Mouse (Mus musculus) ovary, adult 2 months (tissue): Measurements from ENCODE around the gene Bbof1. TPM values are rescaled to one million over a fixed set of nuclear protein-coding genes. Genes with fewer than 3 reads are reported as not detected.

Source experiments
- polyA plus RNA-seq: library from polyadenylated mRNA; depleted of rRNA; stranded (reverse); fragments of >200 nt; gene quantifications from 2 replicates; pipeline ENCODE4 v1.2.3, GENCODE M21; 2012; rRNA removed

Gene Bbof1
- 0.24 and 0.33 TPM in 2 replicates for polyA plus RNA-seq

DNA sequence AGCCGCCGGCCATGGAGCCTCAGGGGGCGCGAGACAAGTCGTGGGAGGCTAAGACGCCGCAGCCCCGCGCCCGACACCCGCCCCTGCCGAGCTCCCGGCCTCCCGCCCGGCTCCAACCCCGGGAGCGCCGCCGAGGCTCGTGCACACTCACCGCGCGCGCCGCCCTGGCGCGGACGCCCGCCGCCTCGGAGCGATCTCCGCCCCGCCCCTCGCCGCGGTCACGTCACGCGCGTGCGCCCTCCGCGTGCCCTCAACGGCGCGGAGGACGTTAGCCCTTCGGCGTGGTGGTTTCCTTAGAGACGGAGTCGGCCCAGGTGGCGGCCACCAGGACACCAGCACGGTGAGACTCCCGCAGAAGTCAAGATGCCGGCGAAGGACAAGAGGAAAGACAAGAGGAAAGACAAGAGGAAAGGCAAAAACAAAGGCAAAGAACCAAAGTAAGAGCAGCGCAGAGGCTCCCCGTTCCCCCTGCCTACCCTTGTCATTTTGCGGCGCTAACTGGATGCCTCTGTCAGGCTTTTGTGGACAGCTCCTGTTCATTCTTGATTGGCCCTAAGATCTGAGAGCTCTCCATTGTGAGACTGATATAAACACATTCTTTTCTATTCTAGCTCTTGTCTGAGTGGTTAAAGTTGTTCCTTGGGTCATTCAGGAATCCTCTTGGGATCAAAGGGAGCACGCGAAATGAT, at the start of gene Bbof1, which contains the start of gene Entpd5:
TSS of gene Bbof1 (plus strand) at position 253 of the 689 bp plus-strand sequence.
TSS of gene Entpd5 (minus strand) at position 211 of the 689 bp plus-strand sequence.

DNA sequence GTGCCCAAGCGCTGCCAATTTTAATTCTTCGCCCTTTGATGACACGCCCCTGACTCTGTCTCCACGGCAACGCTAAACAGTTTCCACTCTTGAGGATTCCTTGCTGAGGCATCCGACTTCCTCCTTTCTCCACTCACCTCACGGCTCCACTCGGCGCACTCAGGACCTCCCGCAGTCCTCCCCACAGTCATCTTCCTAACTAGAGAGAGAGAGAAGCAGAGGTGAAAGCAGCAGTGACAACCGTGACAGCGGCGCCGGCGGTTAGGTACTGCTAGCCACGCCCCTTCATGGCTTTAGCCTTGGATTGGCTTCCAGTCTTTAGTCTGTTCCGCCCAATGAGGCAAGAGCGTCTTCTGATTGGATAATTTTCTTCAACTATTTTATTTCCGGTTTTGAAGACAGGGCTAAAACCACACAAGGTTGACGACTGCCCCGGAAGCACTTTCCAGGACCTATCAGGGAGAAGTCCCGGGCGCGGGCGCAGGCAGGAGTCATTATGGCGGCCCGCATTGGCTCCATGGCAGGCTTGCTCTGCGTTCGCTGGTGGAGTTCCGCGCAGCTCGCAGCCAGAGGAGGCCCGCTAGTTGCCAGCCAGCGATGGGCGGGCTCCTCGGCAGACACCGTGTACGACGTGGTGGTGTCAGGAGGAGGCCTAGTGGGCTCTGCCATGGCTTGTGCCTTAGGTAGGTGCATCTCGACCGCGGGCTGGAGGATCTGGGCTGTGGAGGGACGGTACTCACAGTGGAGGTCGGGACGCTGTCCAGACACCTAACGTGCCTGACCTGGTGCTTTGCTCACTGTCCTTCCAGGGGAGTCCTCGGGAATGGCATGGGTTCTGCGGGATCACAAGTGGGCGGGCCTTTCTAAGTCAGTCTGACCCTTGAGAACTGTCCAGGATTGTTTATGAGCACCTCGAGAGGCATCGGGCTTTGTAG, 47.0 kb upstream of the Bbof1 start, which contains the start of the genes Coq6 and Fam161b:
TSS of gene Coq6 (plus strand) at position 103 of the 935 bp plus-strand sequence.
TSS of gene Fam161b (minus strand) at position 279 of the 935 bp plus-strand sequence.

DNA sequence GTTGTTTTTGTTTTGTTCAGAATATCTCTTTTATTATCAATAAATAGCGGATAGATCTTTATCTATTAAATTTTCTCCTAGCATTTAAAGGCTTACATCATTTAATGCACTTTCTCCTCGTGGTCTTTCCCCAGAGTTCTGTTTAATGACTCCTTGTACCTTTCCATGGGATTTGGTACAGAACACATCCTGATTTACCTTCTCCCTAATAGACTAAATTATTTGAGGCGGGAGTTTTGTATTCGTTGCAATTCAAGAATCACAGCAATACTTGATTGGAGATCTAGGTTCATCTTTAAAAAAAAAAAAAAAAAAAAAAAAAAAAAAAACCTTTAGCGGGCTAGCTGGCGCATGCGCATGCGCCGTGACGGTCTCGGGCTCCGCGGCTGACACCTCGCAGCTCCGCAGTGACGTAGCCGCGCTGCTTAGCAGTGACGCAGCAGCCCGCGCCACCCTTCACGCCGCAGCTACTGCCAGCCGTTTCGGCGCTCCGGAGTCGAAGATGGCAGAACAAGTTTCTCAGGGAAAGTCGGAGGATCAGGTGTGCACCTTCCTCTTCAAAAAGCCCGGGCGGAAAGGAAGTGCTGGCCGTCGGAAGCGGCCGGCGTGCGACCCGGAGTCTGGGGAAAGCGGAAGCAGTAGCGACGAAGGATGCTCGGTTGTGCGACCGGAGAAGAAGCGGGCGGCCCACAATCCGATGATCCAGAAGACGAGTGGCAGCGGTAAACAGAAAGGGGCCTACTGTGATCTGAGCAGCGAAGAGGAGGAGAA, 8.1 kb downstream of the Bbof1 start, which contains the start of gene Rnf113a2:
TSS of gene Rnf113a2 (plus strand) at position 363 of the 771 bp plus-strand sequence.

DNA sequence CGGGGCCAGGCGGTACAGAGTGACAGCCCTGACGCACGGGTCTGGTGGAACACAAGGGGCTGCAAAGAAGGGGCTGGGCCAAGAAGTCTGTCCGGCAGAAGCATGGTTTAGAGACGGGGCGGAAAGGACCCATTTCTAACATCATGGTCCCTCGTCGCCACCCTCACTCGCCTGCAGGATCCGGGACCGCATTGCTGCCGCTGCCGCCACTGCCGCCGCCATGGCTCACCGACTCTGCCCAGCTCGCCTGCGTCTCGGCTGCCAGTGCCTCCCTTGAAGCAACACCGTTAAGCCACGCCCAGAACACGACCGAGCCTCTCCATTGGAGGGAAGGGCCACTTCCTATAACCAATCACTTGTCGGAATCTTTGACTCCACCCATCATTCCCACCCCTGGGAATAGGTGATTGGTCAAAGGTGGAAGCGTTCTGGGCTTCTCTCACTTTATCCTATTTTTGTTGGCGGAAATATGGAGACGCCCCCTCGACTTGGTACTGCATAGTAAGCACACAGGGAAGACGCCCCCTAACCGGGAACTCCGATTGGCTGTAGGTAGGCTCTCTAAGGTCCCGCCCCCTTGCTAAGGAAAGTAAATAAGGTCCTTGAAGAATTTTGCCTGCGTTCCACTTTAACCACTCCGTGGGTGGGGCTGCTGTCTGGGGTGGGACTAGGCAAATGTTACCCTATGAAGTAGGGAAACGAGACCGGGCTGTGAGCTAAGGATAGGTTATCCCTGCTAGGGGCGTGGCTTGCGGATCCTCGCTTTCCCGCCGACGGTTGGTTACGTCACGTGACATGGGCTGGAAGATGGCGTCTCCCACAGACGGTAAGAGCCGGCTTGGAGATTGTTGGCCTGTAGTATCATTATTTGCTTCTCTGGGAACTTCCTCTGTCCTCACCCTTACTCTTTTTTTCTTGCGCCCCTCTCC, 42.1 kb downstream of the Bbof1 start, which contains the start of the genes Aldh6a1 and Lin52:
TSS of gene Aldh6a1 (minus strand) at position 287 of the 929 bp plus-strand sequence.
TSS of gene Lin52 (plus strand) at position 705 of the 929 bp plus-strand sequence.

Other genes starting within 250 kb of the Bbof1 start
- 14.0 and 15.7 TPM in 2 replicates for gene Elmsan1, start 190.2 kb upstream of the Bbof1 start, polyA plus RNA-seq
- 5.3 and 6.0 TPM in 2 replicates for gene Ptgr2, start 123.8 kb upstream of the Bbof1 start, polyA plus RNA-seq
- gene Zfp410, start 92.2 kb upstream of the Bbof1 start, polyA plus RNA-seq: 25.1 and 28.1 TPM in 2 replicates
- 53.8 and 70.6 TPM in 2 replicates for gene Coq6, start 47.4 kb upstream of the Bbof1 start, polyA plus RNA-seq
- 1.7 and 1.9 TPM in 2 replicates for gene Fam161b, start 47.2 kb upstream of the Bbof1 start, polyA plus RNA-seq
- 4.2 and 5.4 TPM in 2 replicates for gene Entpd5, start within 50 bp of the Bbof1 start, polyA plus RNA-seq
- gene Rnf113a2, start 8.1 kb downstream of the Bbof1 start, polyA plus RNA-seq: 2.2 and 3.2 TPM in 2 replicates
- 11.9 and 14.0 TPM in 2 replicates for gene Aldh6a1, start 41.9 kb downstream of the Bbof1 start, polyA plus RNA-seq
- 6.6 and 8.4 TPM in 2 replicates for gene Lin52, start 42.4 kb downstream of the Bbof1 start, polyA plus RNA-seq
- 0.28 and 0.44 TPM in 2 replicates for gene Vsx2, start 160.7 kb downstream of the Bbof1 start, polyA plus RNA-seq
- 22.4 and 25.0 TPM in 2 replicates for gene Abcd4, start 208.3 kb downstream of the Bbof1 start, polyA plus RNA-seq
- gene Vrtn, start 231.9 kb downstream of the Bbof1 start, polyA plus RNA-seq: 5.7 and 6.7 TPM in 2 replicates